Mouse (Mus musculus) kidney, embryonic 16.5 days (tissue): ENCODE data around the gene N4bp2. TPM values are rescaled to one million over a fixed set of nuclear protein-coding genes. Genes with fewer than 3 reads are reported as not detected.

Source experiments
- ATAC-seq: fragments of 200-750 bp; cut with Nextera tagmentation; 2 replicates; pipeline ENCODE4 v1.8.0; 2017; ENCODE audit warnings: moderate TSS enrichment; ENCODE audit not compliant: low FRiP score, low TSS enrichment
- H3K27ac ChIP-seq: fragments of 300-500 bp; sonication (generic); 2 replicates; pipeline ENCODE4 v1.5.1; 2014; ENCODE audit warnings: low read length
- H3K27me3 ChIP-seq: fragments of 300-500 bp; sonication (generic); 2 replicates; pipeline ENCODE4 v1.6.1; 2014; ENCODE audit warnings: low read length, control low read depth, mixed read lengths; ENCODE audit not compliant: insufficient read depth
- H3K36me3 ChIP-seq: fragments of 300-500 bp; sonication (generic); 2 replicates; pipeline ENCODE4 v1.6.1; 2014; ENCODE audit warnings: low read length, control low read depth, mixed read lengths; ENCODE audit not compliant: insufficient read depth
- H3K4me1 ChIP-seq: fragments of 300-500 bp; sonication (generic); 2 replicates; pipeline ENCODE4 v1.6.1; 2014; ENCODE audit warnings: low read length, control low read depth, mixed read lengths; ENCODE audit not compliant: insufficient read depth
- H3K4me2 ChIP-seq: fragments of 300-500 bp; sonication (generic); replicated peaks from 2 replicates; pipeline ENCODE4 v1.6.1; 2014; ENCODE audit warnings: low read depth, low read length
- H3K4me3 ChIP-seq: fragments of 300-500 bp; sonication (generic); 2 replicates; pipeline ENCODE4 v1.5.1; 2014; ENCODE audit warnings: mild to moderate bottlenecking, low read length
- H3K9ac ChIP-seq: fragments of 300-500 bp; sonication (generic); replicated peaks from 2 replicates; pipeline ENCODE4 v1.6.1; 2014; ENCODE audit warnings: low read length
- H3K9me3 ChIP-seq: fragments of 300-500 bp; sonication (generic); 2 replicates; pipeline ENCODE4 v1.6.1; 2016; ENCODE audit warnings: low read length, control low read depth
- WGBS: fragments of 180-500 bp; shearing (Covaris S2); extraction: QIAGEN DNeasy Blood & Tissue Kit; methylation state at CpG from one replicate; pipeline ENCODE4 v1.1.7; 2014; 5-methylcytosine and 5-hydroxymethylcytosine counted together
- polyA plus RNA-seq: library from polyadenylated mRNA; unstranded; fragments of >200 nt; fragmentation: Nextera tagmentation; extraction: Ambion mirVana; gene quantifications from 2 replicates; pipeline ENCODE4 v1.2.1, GENCODE M21; 2015

The N4bp2 gene
- polyA plus RNA-seq, 1 experiment from 2014 or later: 18.8 TPM

GRCm38 (mm10) chr5:65746908-65747307 is 16.4 kb upstream of the N4bp2 start:
- WGBS: 48% methylated on average over 5 of the region's 5 CpGs
- no peak for ATAC-seq
- no peak overlapping the region for H3K4me2 ChIP-seq

GRCm38 (mm10) chr5:65748386-65748785 is 14.9 kb upstream of the N4bp2 start:
- Histone ChIP-seq H3K9ac (no peak overlapping the region), H3K27me3 (no peaks in the 10 kb centered on the region), H3K4me1 (no peaks in the 10 kb centered on the region), H3K4me2 (no peak overlapping the region), H3K36me3 (no peaks in the 10 kb centered on the region), H3K9me3 (no peaks in the 10 kb centered on the region), H3K4me3 (no peak overlapping the region), H3K27ac (no peak overlapping the region)
- no peak for ATAC-seq
- WGBS: 69% methylated on average over 1 of the region's 2 CpGs

More at GRCm38 (mm10) chr5:65746908-65747307, 16.4 kb upstream of the N4bp2 start:
- Histone ChIP-seq H3K27me3 (no peaks in the 10 kb centered on the region), H3K9ac (no peak overlapping the region), H3K4me1 (no peaks in the 10 kb centered on the region), H3K9me3 (no peaks in the 10 kb centered on the region), H3K36me3 (no peaks in the 10 kb centered on the region), H3K27ac (no peak overlapping the region), H3K4me3 (no peak overlapping the region)

- no peaks in the 10 kb centered on the region for H3K4me1 ChIP-seq
- no peaks in the 10 kb centered on the region for H3K27me3 ChIP-seq
- H3K9ac ChIP-seq: no peak overlapping the region
- H3K36me3 ChIP-seq: no peaks in the 10 kb centered on the region
- no peak overlapping the region for H3K4me2 ChIP-seq
- H3K4me3 ChIP-seq: no peak overlapping the region
- H3K9me3 ChIP-seq: no peaks in the 10 kb centered on the region
- no peak overlapping the region for H3K27ac ChIP-seq
- no peak for ATAC-seq
Measured at GRCm38 (mm10) chr5:65748880-65749279, 14.4 kb upstream of the N4bp2 start.

GRCm38 (mm10) chr5:65752021-65752420 is 11.3 kb upstream of the N4bp2 start:
- no peak overlapping the region for H3K27ac ChIP-seq

GRCm38 (mm10) chr5:65755859-65756258 is 7.5 kb upstream of the N4bp2 start:
- Histone ChIP-seq H3K4me3 (no peak overlapping the region), H3K9me3 (no peaks in the 10 kb centered on the region), H3K4me1 (no peaks in the 10 kb centered on the region), H3K27me3 (no peaks in the 10 kb centered on the region), H3K36me3 (no peaks in the 10 kb centered on the region), H3K9ac (no peak overlapping the region), H3K4me2 (no peak overlapping the region), H3K27ac (no peak overlapping the region)
- 84% methylated on average over 5 of the region's 5 CpGs for WGBS
- no peak for ATAC-seq

More at GRCm38 (mm10) chr5:65752021-65752420, 11.3 kb upstream of the N4bp2 start:
- Histone ChIP-seq H3K9me3 (no peaks in the 10 kb centered on the region), H3K4me3 (no peak overlapping the region), H3K36me3 (no peaks in the 10 kb centered on the region), H3K9ac (no peak overlapping the region), H3K4me1 (no peaks in the 10 kb centered on the region), H3K4me2 (no peak overlapping the region), H3K27me3 (no peaks in the 10 kb centered on the region)
- 17% methylated on average over 4 of the region's 4 CpGs for WGBS
- no peak for ATAC-seq

- ATAC-seq: no peak
Measured at GRCm38 (mm10) chr5:65757110-65757509, 6.2 kb upstream of the N4bp2 start.

GRCm38 (mm10) chr5:65760041-65760440 is 3.3 kb upstream of the N4bp2 start:
- Histone ChIP-seq H3K9me3 (no peaks in the 10 kb centered on the region), H3K27me3 (no peaks in the 10 kb centered on the region), H3K27ac (no peak overlapping the region), H3K36me3 (no peaks in the 10 kb centered on the region), H3K9ac (no peak overlapping the region), H3K4me3 (no peak overlapping the region), H3K4me1 (0 out of 2 replicates have a peak, but pooled peaks cover 4% of the 10 kb centered on the region), H3K4me2 (no peak overlapping the region)
- 94% methylated on average over 4 of the region's 4 CpGs for WGBS
- no peak for ATAC-seq

More at GRCm38 (mm10) chr5:65757110-65757509, 6.2 kb upstream of the N4bp2 start:
- no peak overlapping the region for H3K9ac ChIP-seq
- no peaks in the 10 kb centered on the region for H3K36me3 ChIP-seq
- WGBS: 80% methylated on average over 1 of the region's 1 CpGs
- H3K4me1 ChIP-seq: 0 out of 2 replicates have a peak, but pooled peaks cover 4% of the 10 kb centered on the region
- no peaks in the 10 kb centered on the region for H3K27me3 ChIP-seq
- no peak overlapping the region for H3K4me3 ChIP-seq
- H3K9me3 ChIP-seq: no peaks in the 10 kb centered on the region
- no peak overlapping the region for H3K27ac ChIP-seq
- no peak overlapping the region for H3K4me2 ChIP-seq

- Histone ChIP-seq H3K27me3 (no peaks in the 10 kb centered on the region), H3K4me1 (peaks cover 8% of the 10 kb centered on the region), H3K36me3 (no peaks in the 10 kb centered on the region), H3K4me3 (no peak overlapping the region), H3K4me2 (no peak overlapping the region), H3K27ac (no peak overlapping the region), H3K9me3 (no peaks in the 10 kb centered on the region), H3K9ac (no peak overlapping the region)
- 94% methylated on average over 2 of the region's 2 CpGs for WGBS
- no peak for ATAC-seq
Measured at GRCm38 (mm10) chr5:65760599-65760998, 2.7 kb upstream of the N4bp2 start.

GRCm38 (mm10) chr5:65761020-65761419 is 2.3 kb upstream of the N4bp2 start:
- Histone ChIP-seq H3K9ac (no peak overlapping the region), H3K36me3 (no peaks in the 10 kb centered on the region), H3K27me3 (no peaks in the 10 kb centered on the region), H3K4me2 (no peak overlapping the region), H3K9me3 (no peaks in the 10 kb centered on the region), H3K4me3 (no peak overlapping the region), H3K27ac (no peak overlapping the region), H3K4me1 (peaks cover 10% of the 10 kb centered on the region)
- 79% methylated on average over 5 of the region's 5 CpGs for WGBS
- no peak for ATAC-seq

- Histone ChIP-seq H3K9ac (no peak overlapping the region; the same call in 1 of the 2 replicates), H3K4me3 (no peak overlapping the region), H3K27ac (no peak overlapping the region), H3K9me3 (no peaks in the 10 kb centered on the region), H3K27me3 (no peaks in the 10 kb centered on the region), H3K4me1 (peaks cover 11% of the 10 kb centered on the region), H3K36me3 (no peaks in the 10 kb centered on the region), H3K4me2 (peak overlapping the region; percentile 23; the same call in 1 of the 2 replicates)
- no peak for ATAC-seq
Measured at GRCm38 (mm10) chr5:65761921-65762320, 1.4 kb upstream of the N4bp2 start.
